Mouse (Mus musculus) layer of hippocampus, adult 9-11 months (tissue): Measurements from ENCODE around the gene Eri3.

Experiments
- DNase-seq: peaks from one replicate; pipeline ENCODE4 v3.0.0; 2022

The Eri3 gene

DNA sequence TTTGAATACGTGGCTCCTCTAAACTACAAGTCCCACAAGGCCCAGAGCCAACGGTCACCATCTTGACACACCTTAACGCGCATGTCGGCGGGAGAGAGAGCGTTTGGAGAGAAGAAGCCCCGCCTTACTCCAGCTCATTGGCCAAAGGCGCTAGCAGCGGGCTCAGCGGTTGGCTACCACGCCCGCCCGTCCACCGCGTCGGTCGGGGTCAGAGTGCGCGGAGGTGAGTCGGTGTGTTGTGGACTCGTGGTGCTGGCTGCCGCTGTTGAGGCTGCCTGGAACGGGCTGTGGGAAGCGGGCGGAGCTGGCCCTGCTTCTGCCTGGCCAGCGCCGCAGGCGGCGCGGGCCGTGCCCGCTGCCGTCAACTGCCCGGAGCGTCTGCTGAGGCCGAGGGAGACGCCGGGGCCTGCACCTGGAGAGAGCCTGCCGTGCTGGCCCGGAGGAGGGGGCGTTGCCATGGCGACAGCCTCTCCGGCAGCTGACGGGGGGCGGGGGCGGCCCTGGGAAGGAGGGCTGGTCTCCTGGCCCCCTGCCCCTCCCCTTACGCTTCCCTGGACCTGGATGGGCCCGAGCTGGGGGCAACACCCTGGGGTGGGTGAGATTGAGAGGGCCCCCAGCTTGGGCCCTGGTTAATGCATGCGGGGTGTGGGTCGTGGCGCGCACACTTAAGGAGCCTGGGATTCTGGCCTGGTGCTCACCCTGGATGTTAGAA, at the start of gene Eri3:
Eri3 (plus strand) TSS at position 226 of the 712 bp plus-strand sequence.
- peak; percentile 99 for DNase-seq

DNA sequence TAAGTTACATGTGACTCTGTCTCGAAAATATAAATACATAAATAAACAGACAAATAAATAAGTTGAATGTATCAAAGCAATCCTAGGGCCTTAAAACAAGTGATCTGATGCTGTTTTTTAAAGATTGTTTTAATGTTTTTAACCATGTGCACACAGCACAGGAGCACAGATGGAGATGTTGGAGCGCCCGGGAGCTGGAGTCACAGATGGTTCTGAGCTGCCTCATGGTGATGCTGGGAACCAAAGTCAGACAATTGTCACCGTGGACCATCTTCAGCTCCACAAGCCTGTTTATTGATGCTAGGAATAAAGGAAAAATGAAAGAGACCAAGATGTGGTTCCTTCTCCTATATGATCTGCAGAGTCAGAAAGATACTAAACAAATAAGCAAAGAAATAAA, 31.9 kb upstream of the Eri3 start:
- peak; percentile 46 for DNase-seq

- no peak for DNase-seq
Measured at GRCm38 (mm10) chr4:117521350-117521749, 28.8 kb upstream of the Eri3 start.

DNA sequence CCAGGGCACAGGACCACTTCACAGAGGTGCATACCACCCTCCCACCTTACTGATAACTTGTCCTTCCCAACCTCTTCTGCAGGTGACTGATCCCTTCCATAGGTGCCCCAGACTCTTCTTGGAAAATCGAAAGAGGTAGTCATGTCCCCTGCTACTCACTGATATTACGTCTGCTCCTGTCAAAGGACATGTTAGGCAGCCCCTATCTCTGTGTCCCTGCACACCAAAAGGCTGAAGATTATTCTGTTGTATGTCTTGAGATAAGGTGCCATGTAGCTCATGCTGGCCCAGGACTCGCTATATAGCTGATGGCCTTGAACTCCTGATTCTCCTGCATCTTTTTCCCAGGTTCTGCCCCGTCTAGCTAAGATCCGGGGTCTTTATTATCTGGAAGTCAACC, 24.2 kb upstream of the Eri3 start:
- DNase-seq = no peak

- no peak for DNase-seq
Measured at GRCm38 (mm10) chr4:117527116-117527899, 22.9 kb upstream of the Eri3 start.

DNA sequence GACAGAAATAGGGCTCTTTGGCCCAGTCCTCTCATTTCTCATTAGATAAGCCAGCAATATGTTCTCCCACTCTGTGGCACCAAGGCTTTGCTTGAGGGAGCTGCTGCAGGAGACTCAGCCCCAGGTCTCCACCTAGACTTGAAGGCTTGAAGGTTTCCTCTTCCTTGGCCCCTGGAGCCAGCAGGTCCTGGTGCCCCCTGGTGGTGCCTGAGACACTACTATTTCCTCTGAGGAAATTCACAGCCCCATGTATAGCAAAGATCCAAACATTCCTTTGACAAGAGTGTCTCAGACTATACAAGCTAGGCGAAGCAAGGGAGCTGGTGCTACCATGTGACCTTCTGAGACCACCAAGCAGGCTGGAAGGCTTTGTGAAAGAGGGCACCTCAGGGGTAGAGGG, 22.2 kb upstream of the Eri3 start:
- no peak for DNase-seq

- no peak for DNase-seq
Measured at GRCm38 (mm10) chr4:117529843-117530242, 20.3 kb upstream of the Eri3 start.

GRCm38 (mm10) chr4:117535496-117536200, 14.5 kb upstream of the Eri3 start:
- DNase-seq = no peak

- no peak for DNase-seq
Measured at GRCm38 (mm10) chr4:117537002-117537401, 13.2 kb upstream of the Eri3 start.

DNA sequence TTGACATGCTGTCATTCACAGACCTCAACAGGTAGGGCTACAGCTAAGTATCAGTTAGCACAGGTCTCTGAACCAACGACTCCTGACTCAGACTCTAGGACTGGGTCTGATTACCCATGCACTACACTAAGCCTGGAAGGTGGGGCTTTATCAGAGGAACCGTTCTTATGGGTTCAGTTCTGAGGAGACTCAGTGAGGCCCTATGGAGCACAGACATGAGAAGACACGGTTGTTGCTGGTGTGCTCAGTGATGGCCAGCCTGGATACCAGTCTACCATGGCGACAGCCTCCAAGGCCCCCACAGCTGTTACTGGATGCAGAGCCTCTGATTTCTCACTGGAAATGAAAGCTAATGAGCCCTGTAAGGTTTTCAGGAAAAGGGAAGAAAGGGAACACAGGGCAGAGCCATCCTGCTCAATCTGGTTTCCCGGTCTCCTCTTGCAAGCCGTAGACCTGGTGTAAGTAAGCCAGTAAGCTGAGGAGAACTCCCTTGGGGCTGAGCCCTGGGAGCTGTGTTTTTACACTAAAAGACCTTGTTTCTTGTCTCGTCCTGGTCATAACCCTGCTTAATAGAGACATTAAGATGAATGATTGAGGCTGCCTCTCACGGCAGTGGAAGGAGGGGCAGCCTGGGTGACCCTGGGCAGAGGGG, 10.7 kb upstream of the Eri3 start:
- no peak for DNase-seq

GRCm38 (mm10) chr4:117540571-117540970, 9.6 kb upstream of the Eri3 start:
- DNase-seq = no peak

- no peak for DNase-seq
Measured at GRCm38 (mm10) chr4:117545448-117545847, 4.7 kb upstream of the Eri3 start.

DNA sequence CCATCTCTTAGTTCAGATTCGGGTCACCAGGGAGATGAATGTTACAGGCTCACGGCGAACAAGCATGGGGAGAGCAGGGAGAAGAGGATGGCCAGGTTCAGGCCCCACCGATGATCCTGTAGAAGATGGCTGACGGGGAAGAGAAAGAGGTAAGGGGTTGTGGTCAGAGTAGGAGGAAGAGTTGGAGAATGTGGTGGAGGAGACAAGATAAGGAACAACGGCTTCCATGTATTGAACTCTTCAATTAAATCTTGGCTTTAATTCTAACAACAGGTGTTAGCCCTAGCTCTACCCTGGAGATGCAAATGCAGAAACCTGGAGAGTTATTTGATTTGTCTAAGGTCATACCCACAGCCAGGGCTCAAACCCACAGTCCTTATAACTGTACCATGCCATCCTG, 3.5 kb upstream of the Eri3 start:
- no peak for DNase-seq

DNA sequence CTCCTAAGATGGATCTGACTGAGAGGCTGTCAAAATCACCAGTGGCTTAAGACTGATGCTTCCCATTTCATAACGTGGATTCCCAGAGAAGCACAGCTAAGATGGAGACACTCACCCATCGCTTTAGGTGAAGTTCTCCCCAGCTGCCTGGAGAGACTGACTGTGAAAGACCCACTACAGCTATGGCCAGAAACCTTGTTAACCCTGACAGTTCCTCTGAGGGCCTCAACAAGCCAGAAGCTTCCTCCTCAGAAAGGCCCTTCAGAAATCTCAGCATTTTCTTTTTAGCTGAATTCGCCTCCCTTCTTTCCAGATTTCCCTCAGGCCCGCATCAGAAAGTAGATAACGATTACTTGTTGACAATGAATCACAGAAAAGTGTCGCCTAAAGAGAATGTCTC, 589 bp upstream of the Eri3 start:
- no peak for DNase-seq

DNA sequence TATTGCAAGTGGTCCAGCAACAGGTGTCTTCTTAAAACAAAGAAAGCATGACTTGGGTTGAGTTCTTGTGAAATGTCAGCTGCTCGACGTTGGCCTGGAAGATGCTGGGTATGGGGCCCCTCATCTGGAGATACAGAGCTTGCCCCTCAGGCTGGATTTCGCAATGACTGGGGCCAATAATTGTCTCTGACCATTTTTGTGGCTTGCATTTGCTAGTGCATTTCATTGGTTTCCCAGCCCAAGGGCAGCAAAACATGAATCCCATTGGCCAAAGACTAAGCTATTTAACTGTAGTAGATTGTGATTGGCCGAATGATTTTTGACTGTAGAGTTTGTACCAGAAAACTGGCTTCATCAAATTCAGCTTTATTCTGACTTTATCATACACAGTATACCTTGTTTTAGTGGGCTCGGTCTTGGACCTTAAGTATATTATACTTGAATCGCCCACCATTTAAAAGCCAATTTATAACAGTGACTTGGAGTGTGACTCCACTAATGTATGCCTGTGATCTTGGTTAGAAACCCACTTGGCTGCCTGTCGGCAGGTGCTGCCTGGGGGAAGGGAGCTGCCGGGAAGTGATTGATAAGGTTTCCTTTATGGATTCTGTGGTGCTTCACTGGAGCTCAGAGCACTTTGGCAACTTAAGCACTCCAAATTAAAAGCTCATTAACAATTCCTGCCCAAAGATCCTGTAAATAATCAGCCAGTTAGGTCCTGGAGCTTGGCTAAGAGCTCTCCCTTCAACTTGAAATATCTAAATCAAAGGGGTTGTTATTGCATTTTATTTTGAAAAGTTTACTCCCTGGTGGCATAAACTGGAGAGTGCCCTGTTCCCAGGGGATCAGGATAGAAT, 1.2 kb downstream of the Eri3 start:
- no peak for DNase-seq

DNA sequence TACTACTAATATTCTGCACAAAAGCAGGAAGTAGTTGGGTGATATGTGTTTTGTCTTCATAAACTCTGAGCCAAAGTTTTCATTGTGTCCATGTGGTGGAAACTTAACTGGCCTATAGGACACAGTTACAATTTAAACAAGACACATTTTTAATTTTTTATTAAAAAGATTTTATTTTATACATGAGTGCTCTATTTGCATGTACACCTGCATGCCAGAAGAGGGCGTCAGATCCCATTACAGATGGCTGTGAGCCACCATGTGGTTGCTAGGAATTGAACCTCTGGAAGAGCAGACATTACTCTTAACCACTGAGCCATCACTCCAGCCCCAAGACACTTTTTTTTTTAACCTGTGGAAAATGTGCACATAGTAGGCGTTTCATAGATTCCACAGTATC, 5.3 kb downstream of the Eri3 start:
- DNase-seq = no peak

DNA sequence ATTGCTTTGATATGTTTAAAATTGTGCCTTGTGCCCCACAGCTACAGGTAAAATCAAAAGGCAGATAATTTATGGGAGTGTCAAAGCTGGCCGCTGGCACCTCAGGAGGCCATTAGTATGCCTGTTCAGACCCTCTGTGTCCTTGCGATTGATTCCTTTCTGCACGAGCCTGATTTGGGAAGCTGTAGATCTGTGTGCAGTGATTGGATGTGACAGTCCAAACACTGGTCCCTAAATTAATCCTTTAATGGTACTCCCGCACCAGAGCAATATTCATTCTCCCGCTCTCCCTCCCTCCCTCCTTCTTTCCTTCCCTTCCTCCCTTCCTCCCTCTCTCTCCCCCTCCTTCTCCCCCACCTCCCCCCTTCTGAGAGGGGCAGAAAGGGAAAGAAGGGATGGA, 6.2 kb downstream of the Eri3 start:
- DNase-seq = no peak

- DNase-seq = no peak
Measured at GRCm38 (mm10) chr4:117557068-117557645, 7.0 kb downstream of the Eri3 start.

- DNase-seq = no peak
Measured at GRCm38 (mm10) chr4:117563967-117564366, 13.8 kb downstream of the Eri3 start.

DNA sequence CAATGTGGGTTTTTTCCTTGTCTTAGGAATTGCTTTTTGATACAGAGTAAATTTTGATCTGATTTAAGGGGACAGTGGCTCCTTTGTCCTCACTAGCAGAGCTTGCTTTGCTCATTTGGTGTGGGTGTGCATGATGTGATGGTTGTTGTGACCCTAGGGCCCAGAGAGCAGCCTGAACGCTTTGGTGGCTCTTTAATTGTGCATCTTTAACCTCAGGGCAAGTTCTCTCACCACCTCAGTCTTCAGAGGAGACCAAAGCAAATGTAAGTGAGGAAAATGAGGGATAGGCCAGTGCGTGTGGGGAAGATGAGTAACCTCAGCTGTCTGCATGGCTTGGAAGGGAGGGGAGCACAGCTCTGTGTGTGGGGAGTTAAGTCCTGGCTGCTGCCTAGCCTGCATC, 18.7 kb downstream of the Eri3 start:
- DNase-seq = no peak

DNA sequence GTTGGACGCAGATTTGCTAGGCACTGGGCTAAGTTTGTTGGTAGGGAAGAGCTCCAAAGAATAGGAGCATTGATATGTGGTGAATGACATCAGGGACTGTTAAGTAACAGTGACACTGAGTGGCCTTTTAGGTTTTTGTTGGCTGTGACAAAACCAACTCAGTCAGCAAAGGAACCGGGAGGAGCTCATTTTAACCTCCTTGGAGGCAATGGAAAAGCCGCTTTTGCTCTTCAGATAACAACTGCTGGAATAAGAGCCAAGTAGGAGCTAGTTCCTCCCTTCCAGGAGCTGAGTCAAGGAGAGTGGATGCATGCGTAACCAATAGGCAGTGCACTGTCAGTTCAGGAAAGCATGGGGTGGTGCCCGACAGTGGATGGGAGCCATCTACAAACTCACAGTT, 20.8 kb downstream of the Eri3 start:
- DNase-seq = no peak

GRCm38 (mm10) chr4:117577579-117577978, 27.4 kb downstream of the Eri3 start:
- DNase-seq = no peak
